Mouse (Mus musculus): ENCODE measurements around the gene Camk2g. TPM values are rescaled to one million over a fixed set of nuclear protein-coding genes. Genes with fewer than 3 reads are reported as not detected.

Gene Camk2g
- total and polyA plus RNA-seq, 3 experiments, result 14.1 to 27.1 TPM; not detected in 1

GRCm38 (mm10) chr14:20795423-20796152 lies 1.7 kb upstream of the Camk2g start:
- Histone ChIP-seq H3K4me1 (ENCODE audit: control insufficient read depth in 1 of 2, insufficient read depth in 2 of 2, low read length in 2 of 2) (peaks cover 1 to 15% of the 10 kb centered on the region in 2 experiments; a peak in 3 of 4 replicates), H3K27ac (ENCODE audit: control insufficient read depth, low read depth, low read length) (no peak overlapping the region), H3K9me3 (replicated peaks; ENCODE audit: insufficient read depth, low read length) (no peaks in the 10 kb centered on the region), H3K27me3 (ENCODE audit: control insufficient read depth in 1 of 2, insufficient read depth in 2 of 2, low read length in 2 of 2) (no peaks in the 10 kb centered on the region), H3K4me3 (ENCODE audit: control insufficient read depth in 1 of 2, insufficient read depth in 1 of 2, low read depth in 2 of 2, low read length in 2 of 2) (no peak overlapping the region), H3K79me2 (ENCODE audit: control insufficient read depth, insufficient read depth, low read length, poor library complexity) (peaks cover 9% of the 10 kb centered on the region), H3K36me3 (ENCODE audit: control insufficient read depth in 1 of 2, insufficient read depth in 2 of 2, low read length in 2 of 2) (peaks cover 0 to 14% of the 10 kb centered on the region in 2 experiments; a peak in 2 of 4 replicates), H3K9ac (ENCODE audit: control insufficient read depth, low read depth, low read length, poor library complexity, severe bottlenecking) (no peak overlapping the region)
- no peak for TF ChIP-seq GATA1 (IDR thresholded peaks at IDR 0.05; ENCODE audit: low read depth, low read length)
- TF ChIP-seq TAL1 (IDR thresholded peaks at IDR 0.05; ENCODE audit: low read length), result no peak
- TF ChIP-seq MXI1 (IDR thresholded peaks at IDR 0.05; ENCODE audit: low read depth, low read length), result no peak
- TF ChIP-seq MAX (IDR thresholded peaks at IDR 0.05; ENCODE audit: low read length), result no peak
- no peak for TF ChIP-seq NELFE (IDR thresholded peaks at IDR 0.05; ENCODE audit: low read depth, low read length)
- no peak for TF ChIP-seq ZKSCAN1 (IDR thresholded peaks at IDR 0.05; ENCODE audit: low read depth, low read length)
- TF ChIP-seq ZNF384 (IDR thresholded peaks at IDR 0.05; ENCODE audit: low read depth, low read length), result no peak
- no peak for TF ChIP-seq CTCF (IDR thresholded peaks at IDR 0.05 in 2 of 3, conservative IDR thresholded peaks at IDR 0.05 in 1 of 3; ENCODE audit: control insufficient read depth in 1 of 3, insufficient read depth in 1 of 3, low read depth in 2 of 3, low read length in 3 of 3, poor library complexity in 1 of 3, severe bottlenecking in 1 of 3)
- no peak for TF ChIP-seq USF2 (IDR thresholded peaks at IDR 0.05; ENCODE audit: borderline replicate concordance in 1 of 2, insufficient read depth in 1 of 2, low read depth in 1 of 2, low read length in 2 of 2)
- TF ChIP-seq RCOR1 (IDR thresholded peaks at IDR 0.05; ENCODE audit: low read depth, low read length), result no peak
- TF ChIP-seq E2F4 (IDR thresholded peaks at IDR 0.05; ENCODE audit: borderline replicate concordance, low read depth, low read length), result no peak
- no peak for TF ChIP-seq UBTF (IDR thresholded peaks at IDR 0.05; ENCODE audit: borderline replicate concordance, insufficient read depth, low read depth, low read length)
- TF ChIP-seq BHLHE40 (IDR thresholded peaks at IDR 0.05; ENCODE audit: borderline replicate concordance, low read depth, low read length), result no peak
- peak; percentile 26 for DNase-seq (ENCODE audit: low read depth, low spot score)

GRCm38 (mm10) chr14:20794589-20794988 lies 701 bp upstream of the Camk2g start:
- Histone ChIP-seq H3K36me3 (ENCODE audit: control insufficient read depth in 1 of 2, insufficient read depth in 2 of 2, low read length in 2 of 2) (peaks cover 0 to 14% of the 10 kb centered on the region in 2 experiments; a peak in 3 of 4 replicates), H3K9ac (ENCODE audit: control insufficient read depth, low read depth, low read length, poor library complexity, severe bottlenecking) (peak overlapping the region; percentile 85), H3K27me3 (ENCODE audit: control insufficient read depth in 1 of 2, insufficient read depth in 2 of 2, low read length in 2 of 2) (no peaks in the 10 kb centered on the region), H3K27ac (ENCODE audit: control insufficient read depth, low read depth, low read length) (peak overlapping the region; percentile 57), H3K4me3 (ENCODE audit: control insufficient read depth in 1 of 2, insufficient read depth in 1 of 2, low read depth in 2 of 2, low read length in 2 of 2) (peak overlapping the region; percentile 87 to 99), H3K9me3 (replicated peaks; ENCODE audit: insufficient read depth, low read length) (no peaks in the 10 kb centered on the region), H3K79me2 (ENCODE audit: control insufficient read depth, insufficient read depth, low read length, poor library complexity) (peaks cover 9% of the 10 kb centered on the region), H3K4me1 (ENCODE audit: control insufficient read depth in 1 of 2, insufficient read depth in 2 of 2, low read length in 2 of 2) (peaks cover 1 to 15% of the 10 kb centered on the region in 2 experiments; a peak in 3 of 4 replicates)
- peak; percentile 69 for DNase-seq (ENCODE audit: low read depth, low spot score)
- TF ChIP-seq MXI1 (IDR thresholded peaks at IDR 0.05; ENCODE audit: low read depth, low read length), result peak; percentile 89
- no peak for TF ChIP-seq CTCF (IDR thresholded peaks at IDR 0.05 in 2 of 3, conservative IDR thresholded peaks at IDR 0.05 in 1 of 3; ENCODE audit: control insufficient read depth in 1 of 3, insufficient read depth in 1 of 3, low read depth in 2 of 3, low read length in 3 of 3, poor library complexity in 1 of 3, severe bottlenecking in 1 of 3)
- no peak for TF ChIP-seq UBTF (IDR thresholded peaks at IDR 0.05; ENCODE audit: borderline replicate concordance, insufficient read depth, low read depth, low read length)
- no peak for TF ChIP-seq GATA1 (IDR thresholded peaks at IDR 0.05; ENCODE audit: low read depth, low read length)
- no peak for TF ChIP-seq USF1 (IDR thresholded peaks at IDR 0.05; ENCODE audit: low read depth, low read length)
- peak; percentile 79; the same call in 1 of the 2 replicates for TF ChIP-seq BHLHE40 (IDR thresholded peaks at IDR 0.05; ENCODE audit: borderline replicate concordance, low read depth, low read length)
- no peak for TF ChIP-seq HCFC1 (IDR thresholded peaks at IDR 0.05; ENCODE audit: low read depth, low read length)
- TF ChIP-seq USF2 (IDR thresholded peaks at IDR 0.05; ENCODE audit: borderline replicate concordance in 1 of 2, insufficient read depth in 1 of 2, low read depth in 1 of 2, low read length in 2 of 2), result no peak
- TF ChIP-seq SIN3A (IDR thresholded peaks at IDR 0.05; ENCODE audit: low read length), result peak; percentile 78; the same call in 1 of the 2 replicates
- no peak for TF ChIP-seq TBP (IDR thresholded peaks at IDR 0.05; ENCODE audit: low read depth, low read length)
- TF ChIP-seq ZC3H11A (IDR thresholded peaks at IDR 0.05; ENCODE audit: low read depth, low read length), result no peak
- TF ChIP-seq ZMIZ1 (IDR thresholded peaks at IDR 0.05; ENCODE audit: low read depth, low read length), result no peak
- no peak for TF ChIP-seq GABPA (IDR thresholded peaks at IDR 0.05; ENCODE audit: low read depth, low read length)
- TF ChIP-seq ELF1 (IDR thresholded peaks at IDR 0.05; ENCODE audit: low read depth, low read length), result no peak
- no peak for TF ChIP-seq E2F4 (IDR thresholded peaks at IDR 0.05; ENCODE audit: borderline replicate concordance, low read depth, low read length)
- TF ChIP-seq KAT2A (conservative IDR thresholded peaks at IDR 0.05; ENCODE audit: low read depth, low read length), result no peak
- no peak for TF ChIP-seq NRF1 (IDR thresholded peaks at IDR 0.05; ENCODE audit: insufficient read depth, low read depth, low read length, poor library complexity, severe bottlenecking)
- TF ChIP-seq MYC (IDR thresholded peaks at IDR 0.05; ENCODE audit: low read depth, low read length), result peak; percentile 73
- TF ChIP-seq RAD21 (IDR thresholded peaks at IDR 0.05; ENCODE audit: low read depth, low read length), result no peak
- TF ChIP-seq CHD2 (IDR thresholded peaks at IDR 0.05; ENCODE audit: low read length), result no peak
- TF ChIP-seq POLR2AphosphoS5 (IDR thresholded peaks at IDR 0.05; ENCODE audit: borderline replicate concordance, low read depth, low read length), result no peak
- no peak for TF ChIP-seq ETS1 (IDR thresholded peaks at IDR 0.05; ENCODE audit: low read depth, low read length)
